Mouse (Mus musculus) neural tube, embryonic 12.5 days (tissue): ENCODE data around the gene Wfdc17. TPM values are rescaled to one million over a fixed set of nuclear protein-coding genes. Genes with fewer than 3 reads are reported as not detected.

Experiments
- ATAC-seq: fragments of 200-750 bp; cut with Nextera tagmentation; 2 replicates; pipeline ENCODE4 v1.8.0; 2017; ENCODE audit warnings: low read depth, mild to moderate bottlenecking, moderate TSS enrichment, moderate library complexity; ENCODE audit not compliant: low FRiP score
- H3K27ac ChIP-seq: fragments of 300-500 bp; sonication (generic); 2 replicates; pipeline ENCODE4 v1.5.1; 2016
- H3K27me3 ChIP-seq: fragments of 300-500 bp; sonication (generic); replicated peaks from 2 replicates; pipeline ENCODE4 v1.6.1; 2016; ENCODE audit warnings: mild to moderate bottlenecking
- H3K36me3 ChIP-seq: fragments of 300-500 bp; sonication (generic); 2 replicates; pipeline ENCODE4 v1.6.1; 2016; ENCODE audit warnings: mild to moderate bottlenecking
- H3K4me1 ChIP-seq: fragments of 300-500 bp; sonication (generic); 2 replicates; pipeline ENCODE4 v1.6.1; 2016
- H3K4me2 ChIP-seq: fragments of 300-500 bp; sonication (generic); replicated peaks from 2 replicates; pipeline ENCODE4 v1.6.1; 2016; ENCODE audit warnings: mild to moderate bottlenecking
- H3K4me3 ChIP-seq: fragments of 300-500 bp; sonication (generic); 2 replicates; pipeline ENCODE4 v1.5.1; 2016
- H3K9ac ChIP-seq: fragments of 300-500 bp; sonication (generic); 2 replicates; pipeline ENCODE4 v1.6.1; 2016; ENCODE audit warnings: mild to moderate bottlenecking
- H3K9me3 ChIP-seq: fragments of 300-500 bp; sonication (generic); 2 replicates; pipeline ENCODE4 v1.6.1; 2016; ENCODE audit warnings: mild to moderate bottlenecking
- WGBS: fragments of 180-500 bp; shearing (Covaris S2); methylation state at CpG from one replicate; pipeline ENCODE4 v1.1.7; 2016; 5-methylcytosine and 5-hydroxymethylcytosine counted together
- polyA plus RNA-seq: library from polyadenylated mRNA; unstranded; fragments of >200 nt; fragmentation: Nextera tagmentation; extraction: Ambion mirVana; gene quantifications from 2 replicates; pipeline ENCODE4 v1.2.1, GENCODE M21; 2016

Gene Wfdc17
- polyA plus RNA-seq, 1 experiment from 2014 or later, result 0.55 TPM

- Histone ChIP-seq H3K27ac (no peak overlapping the region), H3K9me3 (no peaks in the 10 kb centered on the region), H3K36me3 (no peaks in the 10 kb centered on the region), H3K4me3 (no peak overlapping the region), H3K27me3 (no peaks in the 10 kb centered on the region), H3K4me2 (no peak overlapping the region), H3K4me1 (no peaks in the 10 kb centered on the region), H3K9ac (no peak overlapping the region)
- ATAC-seq, result no peak
- 84% methylated on average over 2 of the region's 2 CpGs for whole genome bisulfite sequencing
Observed at GRCm38 (mm10) chr11:83713925-83714324, 10.1 kb downstream of the Wfdc17 start.

GRCm38 (mm10) chr11:83717042-83717665, 13.4 kb downstream of the Wfdc17 start:
- 90% methylated on average over 6 of the region's 6 CpGs for WGBS
- Histone ChIP-seq H3K36me3 (no peaks in the 10 kb centered on the region), H3K27me3 (no peaks in the 10 kb centered on the region), H3K4me1 (no peaks in the 10 kb centered on the region), H3K4me3 (no peak overlapping the region), H3K4me2 (no peak overlapping the region), H3K9ac (no peak overlapping the region), H3K27ac (no peak overlapping the region), H3K9me3 (no peaks in the 10 kb centered on the region)
- ATAC-seq, result no peak

GRCm38 (mm10) chr11:83720766-83721165, 17.0 kb downstream of the Wfdc17 start:
- no peaks in the 10 kb centered on the region for H3K27me3 ChIP-seq
- no peaks in the 10 kb centered on the region for H3K9me3 ChIP-seq
- H3K27ac ChIP-seq, result no peak overlapping the region
- H3K4me1 ChIP-seq, result no peaks in the 10 kb centered on the region
- H3K36me3 ChIP-seq, result no peaks in the 10 kb centered on the region
- no peak overlapping the region for H3K4me2 ChIP-seq
- no peak overlapping the region for H3K4me3 ChIP-seq
- no peak overlapping the region for H3K9ac ChIP-seq
- no peak for ATAC-seq

GRCm38 (mm10) chr11:83728757-83729432, 25.1 kb downstream of the Wfdc17 start:
- Histone ChIP-seq H3K4me1 (no peaks in the 10 kb centered on the region), H3K9me3 (no peaks in the 10 kb centered on the region), H3K36me3 (no peaks in the 10 kb centered on the region), H3K4me3 (no peak overlapping the region), H3K4me2 (no peak overlapping the region), H3K27me3 (no peaks in the 10 kb centered on the region), H3K9ac (no peak overlapping the region), H3K27ac (no peak overlapping the region)
- no peak for ATAC-seq
- WGBS, result 69% methylated on average over 3 of the region's 3 CpGs

- no peaks in the 10 kb centered on the region for H3K36me3 ChIP-seq
- 94% methylated on average over 1 of the region's 1 CpGs for WGBS
- no peaks in the 10 kb centered on the region for H3K27me3 ChIP-seq
Observed at GRCm38 (mm10) chr11:83731116-83731515, 27.3 kb downstream of the Wfdc17 start.

GRCm38 (mm10) chr11:83733071-83733640, 29.4 kb downstream of the Wfdc17 start:
- no peak for ATAC-seq
- H3K27ac ChIP-seq, result no peak overlapping the region
- H3K27me3 ChIP-seq, result no peaks in the 10 kb centered on the region
- no peak overlapping the region for H3K9ac ChIP-seq
- 79% methylated on average over 5 of the region's 5 CpGs for WGBS
- H3K4me2 ChIP-seq, result no peak overlapping the region
- no peak overlapping the region for H3K4me3 ChIP-seq
- no peaks in the 10 kb centered on the region for H3K36me3 ChIP-seq
- H3K4me1 ChIP-seq, result no peaks in the 10 kb centered on the region
- no peaks in the 10 kb centered on the region for H3K9me3 ChIP-seq

More at GRCm38 (mm10) chr11:83731116-83731515, 27.3 kb downstream of the Wfdc17 start:
- no peak overlapping the region for H3K4me3 ChIP-seq
- no peaks in the 10 kb centered on the region for H3K4me1 ChIP-seq
- H3K9me3 ChIP-seq, result no peaks in the 10 kb centered on the region
- no peak for ATAC-seq
- no peak overlapping the region for H3K27ac ChIP-seq
- no peak overlapping the region for H3K9ac ChIP-seq
- no peak overlapping the region for H3K4me2 ChIP-seq

- ATAC-seq, result no peak
- no peak overlapping the region for H3K4me3 ChIP-seq
Observed at GRCm38 (mm10) chr11:83734215-83734614, 30.4 kb downstream of the Wfdc17 start.

GRCm38 (mm10) chr11:83735881-83736280, 32.1 kb downstream of the Wfdc17 start:
- WGBS, result 70% methylated on average over 2 of the region's 2 CpGs
- ATAC-seq, result no peak

More at GRCm38 (mm10) chr11:83734215-83734614, 30.4 kb downstream of the Wfdc17 start:
- H3K27ac ChIP-seq, result no peak overlapping the region
- H3K4me1 ChIP-seq, result no peaks in the 10 kb centered on the region
- no peak overlapping the region for H3K9ac ChIP-seq
- H3K4me2 ChIP-seq, result no peak overlapping the region
- H3K27me3 ChIP-seq, result no peaks in the 10 kb centered on the region
- WGBS, result 83% methylated on average over 1 of the region's 1 CpGs
- H3K9me3 ChIP-seq, result no peaks in the 10 kb centered on the region
- no peaks in the 10 kb centered on the region for H3K36me3 ChIP-seq

GRCm38 (mm10) chr11:83737109-83737558, 33.3 kb downstream of the Wfdc17 start:
- no peak overlapping the region for H3K4me2 ChIP-seq
- no peak overlapping the region for H3K4me3 ChIP-seq
- H3K36me3 ChIP-seq, result no peaks in the 10 kb centered on the region
- 94% methylated on average over 3 of the region's 3 CpGs for WGBS
- no peak for ATAC-seq
- H3K9me3 ChIP-seq, result no peaks in the 10 kb centered on the region
- H3K27ac ChIP-seq, result no peak overlapping the region
- H3K9ac ChIP-seq, result no peak overlapping the region
- H3K4me1 ChIP-seq, result no peaks in the 10 kb centered on the region
- no peaks in the 10 kb centered on the region for H3K27me3 ChIP-seq

More at GRCm38 (mm10) chr11:83735881-83736280, 32.1 kb downstream of the Wfdc17 start:
- Histone ChIP-seq H3K27ac (no peak overlapping the region), H3K27me3 (no peaks in the 10 kb centered on the region), H3K9ac (no peak overlapping the region), H3K9me3 (no peaks in the 10 kb centered on the region), H3K36me3 (no peaks in the 10 kb centered on the region), H3K4me2 (no peak overlapping the region), H3K4me3 (no peak overlapping the region), H3K4me1 (no peaks in the 10 kb centered on the region)

GRCm38 (mm10) chr11:83739241-83739640, 35.5 kb downstream of the Wfdc17 start:
- no peak for ATAC-seq
- Histone ChIP-seq H3K9ac (no peak overlapping the region), H3K36me3 (no peaks in the 10 kb centered on the region), H3K4me1 (no peaks in the 10 kb centered on the region), H3K4me3 (no peak overlapping the region), H3K27ac (no peak overlapping the region), H3K27me3 (no peaks in the 10 kb centered on the region), H3K4me2 (no peak overlapping the region), H3K9me3 (no peaks in the 10 kb centered on the region)
- WGBS, result 26% methylated on average over 5 of the region's 5 CpGs

GRCm38 (mm10) chr11:83740443-83740991, 36.7 kb downstream of the Wfdc17 start:
- WGBS, result 77% methylated on average over 4 of the region's 4 CpGs
- H3K9me3 ChIP-seq, result no peaks in the 10 kb centered on the region
- no peaks in the 10 kb centered on the region for H3K4me1 ChIP-seq
- H3K36me3 ChIP-seq, result no peaks in the 10 kb centered on the region
- no peak overlapping the region for H3K9ac ChIP-seq
- no peaks in the 10 kb centered on the region for H3K27me3 ChIP-seq
- H3K4me2 ChIP-seq, result no peak overlapping the region
- ATAC-seq, result no peak
- H3K4me3 ChIP-seq, result no peak overlapping the region
- H3K27ac ChIP-seq, result no peak overlapping the region

GRCm38 (mm10) chr11:83741841-83742240, 38.0 kb downstream of the Wfdc17 start:
- Histone ChIP-seq H3K4me1 (no peaks in the 10 kb centered on the region), H3K9ac (no peak overlapping the region), H3K4me3 (no peak overlapping the region), H3K9me3 (no peaks in the 10 kb centered on the region), H3K27me3 (no peaks in the 10 kb centered on the region), H3K27ac (no peak overlapping the region), H3K36me3 (no peaks in the 10 kb centered on the region), H3K4me2 (no peak overlapping the region)
- 85% methylated on average over 5 of the region's 5 CpGs for WGBS
- no peak for ATAC-seq
